Mouse (Mus musculus) lung, embryonic 15.5 days (tissue): Measurements from ENCODE around the gene Taf8. TPM values are rescaled to one million over a fixed set of nuclear protein-coding genes. Genes with fewer than 3 reads are reported as not detected.
A peak's percentile ranks its signal among the peaks of the same experiment; 100 is the strongest.

Source experiments
- ATAC-seq: fragments of 200-750 bp; cut with Nextera tagmentation; 2 replicates; pipeline ENCODE4 v1.8.0; 2017; ENCODE audit warnings: moderate number of reproducible peaks, borderline replicate concordance; ENCODE audit not compliant: low FRiP score, low TSS enrichment; ENCODE audit errors: extremely low read depth
- H3K27ac ChIP-seq: fragments of 300-500 bp; sonication (generic); 2 replicates; pipeline ENCODE4 v1.5.1; 2015; ENCODE audit warnings: moderate library complexity, mild to moderate bottlenecking, inconsistent platforms
- H3K27me3 ChIP-seq: fragments of 300-500 bp; sonication (generic); 2 replicates; pipeline ENCODE4 v1.6.1; 2015; ENCODE audit warnings: inconsistent platforms
- H3K36me3 ChIP-seq: fragments of 300-500 bp; sonication (generic); 2 replicates; pipeline ENCODE4 v1.6.1; 2015; ENCODE audit warnings: inconsistent platforms
- H3K4me1 ChIP-seq: fragments of 300-500 bp; sonication (generic); 2 replicates; pipeline ENCODE4 v1.6.1; 2015; ENCODE audit warnings: inconsistent platforms
- H3K4me2 ChIP-seq: fragments of 300-500 bp; sonication (generic); 2 replicates; pipeline ENCODE4 v1.6.1; 2015; ENCODE audit warnings: inconsistent platforms, mild to moderate bottlenecking, moderate library complexity
- H3K4me3 ChIP-seq: fragments of 300-500 bp; sonication (generic); 2 replicates; pipeline ENCODE4 v1.5.1; 2015; ENCODE audit warnings: mild to moderate bottlenecking, inconsistent platforms
- H3K9ac ChIP-seq: fragments of 300-500 bp; sonication (generic); 2 replicates; pipeline ENCODE4 v1.6.1; 2015; ENCODE audit warnings: inconsistent platforms
- H3K9me3 ChIP-seq: fragments of 300-500 bp; sonication (generic); 2 replicates; pipeline ENCODE4 v1.6.1; 2016; ENCODE audit warnings: inconsistent platforms
- WGBS: fragments of 180-500 bp; shearing (Covaris S2); methylation state at CpG from one replicate; pipeline ENCODE4 v1.1.7; 2015; 5-methylcytosine and 5-hydroxymethylcytosine counted together
- polyA plus RNA-seq: library from polyadenylated mRNA; unstranded; fragments of >200 nt; fragmentation: Nextera tagmentation; extraction: Ambion mirVana; gene quantifications from 2 replicates; pipeline ENCODE4 v1.2.1, GENCODE M21; 2015

The Taf8 gene
- polyA plus RNA-seq, 1 experiment from 2014 or later = 32.3 TPM

- Histone ChIP-seq H3K9ac (no peak overlapping the region), H3K4me3 (no peak overlapping the region), H3K9me3 (no peaks in the 10 kb centered on the region), H3K27ac (no peak overlapping the region), H3K4me2 (no peak overlapping the region), H3K27me3 (no peaks in the 10 kb centered on the region), H3K4me1 (peaks cover 8% of the 10 kb centered on the region), H3K36me3 (no peaks in the 10 kb centered on the region)
- no peak for ATAC-seq
- WGBS = 37% methylated on average over 3 of the region's 3 CpGs
Measured at GRCm38 (mm10) chr17:47479887-47480286, 22.2 kb downstream of the Taf8 start.

- no peak for ATAC-seq
- no peak overlapping the region for H3K27ac ChIP-seq
- H3K4me3 ChIP-seq = no peak overlapping the region
- no peaks in the 10 kb centered on the region for H3K9me3 ChIP-seq
- peaks cover 20% of the 10 kb centered on the region for H3K4me1 ChIP-seq
- no peak overlapping the region for H3K9ac ChIP-seq
- H3K4me2 ChIP-seq = no peak overlapping the region
- H3K36me3 ChIP-seq = no peaks in the 10 kb centered on the region
- 63% methylated on average over 3 of the region's 3 CpGs for WGBS
- H3K27me3 ChIP-seq = no peaks in the 10 kb centered on the region
Measured at GRCm38 (mm10) chr17:47475714-47476113, 26.4 kb downstream of the Taf8 start.

DNA sequence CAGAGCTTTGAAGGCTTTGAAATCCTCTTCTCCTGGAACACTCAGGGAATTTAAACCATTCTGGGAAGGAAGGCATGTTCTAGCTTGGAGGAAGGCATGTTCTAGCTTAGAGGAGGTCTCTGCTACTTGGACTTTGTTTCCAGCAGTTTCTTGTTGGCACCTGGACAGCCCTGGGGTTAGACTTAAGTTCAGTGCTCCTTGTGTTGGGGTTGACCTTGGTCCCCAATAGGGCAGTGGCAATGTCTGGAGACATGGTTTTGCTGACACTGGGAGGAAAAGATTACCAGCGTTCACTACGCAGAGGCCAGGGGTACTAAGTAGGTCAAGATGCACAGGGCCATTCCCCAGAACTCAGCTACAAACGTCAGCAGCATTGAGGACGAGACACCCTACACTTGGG lies 26.9 kb downstream of the Taf8 start:
- Histone ChIP-seq H3K36me3 (no peaks in the 10 kb centered on the region), H3K27me3 (no peaks in the 10 kb centered on the region), H3K4me3 (no peak overlapping the region), H3K9ac (no peak overlapping the region), H3K27ac (no peak overlapping the region), H3K4me2 (no peak overlapping the region), H3K4me1 (peaks cover 25% of the 10 kb centered on the region), H3K9me3 (no peaks in the 10 kb centered on the region)
- WGBS = 82% methylated on average over 4 of the region's 4 CpGs
- no peak for ATAC-seq

GRCm38 (mm10) chr17:47474250-47474649 lies 27.8 kb downstream of the Taf8 start:
- Histone ChIP-seq H3K4me2 (no peak overlapping the region), H3K27me3 (0 out of 2 replicates have a peak, but pooled peaks cover under 1% of the 10 kb centered on the region), H3K27ac (no peak overlapping the region), H3K4me1 (peaks cover 21% of the 10 kb centered on the region), H3K4me3 (no peak overlapping the region), H3K9ac (no peak overlapping the region), H3K9me3 (no peaks in the 10 kb centered on the region), H3K36me3 (no peaks in the 10 kb centered on the region)
- WGBS = 62% methylated on average over 4 of the region's 4 CpGs
- no peak for ATAC-seq

GRCm38 (mm10) chr17:47473434-47473974 lies 28.6 kb downstream of the Taf8 start:
- 14% methylated on average over 8 of the region's 8 CpGs for WGBS
- H3K9ac ChIP-seq = no peak overlapping the region
- no peak for ATAC-seq

DNA sequence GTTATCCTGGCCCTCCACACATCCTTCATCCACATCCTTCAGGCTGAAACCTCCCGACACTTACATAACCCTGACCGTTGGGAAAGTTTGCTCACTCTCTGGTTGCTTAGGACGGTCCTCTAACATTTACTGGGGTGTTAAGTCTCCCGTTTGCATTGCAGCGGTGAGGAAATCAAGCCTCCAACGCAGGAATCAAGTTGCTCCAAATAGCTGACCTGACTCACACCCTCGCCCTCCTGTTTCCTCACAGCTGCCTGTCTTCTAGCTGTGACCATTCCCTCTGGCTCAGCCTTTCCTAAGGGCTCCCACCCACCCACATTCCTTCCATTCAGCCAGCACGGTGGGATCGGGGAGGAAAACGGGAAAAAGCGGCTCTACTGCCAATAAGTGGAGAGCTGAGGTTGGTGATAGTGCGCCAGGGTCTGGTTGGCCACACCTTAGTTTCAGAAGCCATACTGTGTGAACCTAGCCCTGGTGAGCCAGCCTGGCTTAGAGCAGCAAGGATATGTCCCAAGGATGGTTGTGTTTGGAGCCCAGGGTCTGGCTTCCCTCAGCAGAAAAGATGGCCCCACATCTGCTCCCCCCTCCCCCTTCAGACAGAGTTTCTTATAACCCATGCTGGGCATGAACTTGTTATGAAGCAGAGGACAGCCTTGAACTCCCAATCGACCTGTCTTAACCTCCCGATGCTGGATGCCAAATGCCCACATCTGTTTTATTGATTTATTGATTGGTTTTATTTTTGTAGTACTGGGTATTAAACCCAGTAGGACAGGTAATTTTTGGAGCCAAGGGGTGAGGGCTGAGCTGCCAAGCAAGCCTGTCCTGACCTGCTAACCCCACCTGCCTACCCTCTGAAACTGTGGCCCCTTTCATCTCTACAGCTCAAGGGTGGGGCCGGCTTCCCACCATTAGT lies 29.4 kb downstream of the Taf8 start:
- H3K4me1 ChIP-seq = peaks cover 31% of the 10 kb centered on the region
- no peaks in the 10 kb centered on the region for H3K36me3 ChIP-seq
- H3K4me3 ChIP-seq = no peak overlapping the region
- H3K27me3 ChIP-seq = peaks cover 9% of the 10 kb centered on the region
- 30% methylated on average over 15 of the region's 15 CpGs for WGBS
- peak overlapping the region; percentile 33 for H3K27ac ChIP-seq
- H3K9ac ChIP-seq = no peak overlapping the region
- ATAC-seq = no peak; the same call in none of the 2 replicates
- H3K9me3 ChIP-seq = no peaks in the 10 kb centered on the region
- no peak overlapping the region for H3K4me2 ChIP-seq

More at GRCm38 (mm10) chr17:47473434-47473974, 28.6 kb downstream of the Taf8 start:
- Histone ChIP-seq H3K4me2 (no peak overlapping the region), H3K36me3 (no peaks in the 10 kb centered on the region), H3K27me3 (peaks cover 4% of the 10 kb centered on the region; the same call in 1 of the 2 replicates), H3K4me1 (peaks cover 23% of the 10 kb centered on the region), H3K4me3 (no peak overlapping the region), H3K27ac (no peak overlapping the region), H3K9me3 (no peaks in the 10 kb centered on the region)

DNA sequence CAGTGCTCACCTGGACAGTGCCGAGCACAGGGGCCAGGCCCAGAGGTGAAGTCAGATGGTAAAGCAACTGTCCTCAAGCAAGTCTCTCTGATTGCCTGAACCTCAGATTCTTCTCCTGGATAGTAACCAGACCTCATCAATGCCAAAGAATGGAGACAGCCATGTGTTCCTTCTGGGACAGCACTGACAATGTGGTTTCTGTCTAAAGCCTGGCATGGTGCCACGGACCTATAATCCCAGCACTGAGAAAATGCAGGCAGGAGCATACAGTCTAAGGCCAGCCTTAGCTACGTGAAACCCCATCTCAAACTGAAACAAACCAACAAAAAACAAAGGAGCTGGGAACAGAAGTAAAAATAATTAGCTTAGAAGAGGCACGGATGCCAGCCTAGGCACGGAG lies 31.4 kb downstream of the Taf8 start:
- WGBS = 73% methylated on average over 5 of the region's 5 CpGs
- no peak overlapping the region for H3K27ac ChIP-seq
- H3K4me1 ChIP-seq = peaks cover 32% of the 10 kb centered on the region

DNA sequence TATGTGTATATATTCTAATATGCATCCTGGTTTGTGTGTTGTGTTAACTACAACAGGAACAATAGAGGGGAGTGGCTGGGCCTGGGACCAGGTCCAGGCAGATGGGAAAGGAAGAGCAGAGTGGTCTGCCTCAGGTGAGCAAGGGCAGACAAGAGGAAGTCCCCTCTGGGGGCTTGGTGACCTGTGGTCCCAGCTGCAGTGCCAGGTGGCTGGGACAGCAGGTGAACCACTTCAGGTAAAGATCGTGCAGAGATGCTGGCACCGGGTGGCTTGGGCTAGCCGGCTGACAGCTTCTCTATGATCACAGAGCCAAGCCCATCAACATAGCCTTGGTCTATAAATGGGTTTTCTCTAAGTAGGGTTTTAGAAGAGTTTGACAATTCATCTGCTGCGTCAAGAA lies 32.0 kb downstream of the Taf8 start:
- Histone ChIP-seq H3K4me3 (no peak overlapping the region), H3K4me2 (no peak overlapping the region), H3K4me1 (peaks cover 32% of the 10 kb centered on the region), H3K27me3 (peaks cover 25% of the 10 kb centered on the region), H3K9me3 (no peaks in the 10 kb centered on the region), H3K9ac (no peak overlapping the region), H3K36me3 (no peaks in the 10 kb centered on the region), H3K27ac (no peak overlapping the region)
- ATAC-seq = no peak
- 86% methylated on average over 4 of the region's 4 CpGs for WGBS

More for the DNA sequence above, 31.4 kb downstream of the Taf8 start:
- Histone ChIP-seq H3K9ac (no peak overlapping the region), H3K9me3 (no peaks in the 10 kb centered on the region), H3K4me2 (no peak overlapping the region), H3K4me3 (no peak overlapping the region), H3K36me3 (no peaks in the 10 kb centered on the region), H3K27me3 (peaks cover 20% of the 10 kb centered on the region)
- no peak for ATAC-seq

GRCm38 (mm10) chr17:47469642-47470041 lies 32.5 kb downstream of the Taf8 start:
- H3K27ac ChIP-seq = no peak overlapping the region

GRCm38 (mm10) chr17:47468466-47468865 lies 33.6 kb downstream of the Taf8 start:
- no peaks in the 10 kb centered on the region for H3K36me3 ChIP-seq
- peak overlapping the region; percentile 35 for H3K4me2 ChIP-seq
- peaks cover 39% of the 10 kb centered on the region for H3K4me1 ChIP-seq
- H3K9ac ChIP-seq = no peak overlapping the region
- WGBS = 16% methylated on average over 34 of the region's 34 CpGs
- H3K27me3 ChIP-seq = peaks cover 38% of the 10 kb centered on the region
- H3K9me3 ChIP-seq = no peaks in the 10 kb centered on the region
- no peak overlapping the region for H3K27ac ChIP-seq
- no peak for ATAC-seq
- H3K4me3 ChIP-seq = no peak overlapping the region; the same call in 1 of the 2 replicates

More at GRCm38 (mm10) chr17:47469642-47470041, 32.5 kb downstream of the Taf8 start:
- peaks cover 30% of the 10 kb centered on the region for H3K27me3 ChIP-seq
- 82% methylated on average over 4 of the region's 4 CpGs for WGBS
- H3K36me3 ChIP-seq = no peaks in the 10 kb centered on the region
- H3K4me2 ChIP-seq = no peak overlapping the region
- H3K9me3 ChIP-seq = no peaks in the 10 kb centered on the region
- peaks cover 32% of the 10 kb centered on the region for H3K4me1 ChIP-seq
- H3K9ac ChIP-seq = no peak overlapping the region
- no peak overlapping the region for H3K4me3 ChIP-seq
- ATAC-seq = no peak

GRCm38 (mm10) chr17:47468063-47468462 lies 34.0 kb downstream of the Taf8 start:
- no peak for ATAC-seq
- peaks cover 38% of the 10 kb centered on the region for H3K27me3 ChIP-seq
- peak overlapping the region; percentile 35 for H3K4me2 ChIP-seq
- no peak overlapping the region; the same call in 1 of the 2 replicates for H3K4me3 ChIP-seq
- no peak overlapping the region for H3K27ac ChIP-seq
- H3K36me3 ChIP-seq = no peaks in the 10 kb centered on the region
- H3K9me3 ChIP-seq = no peaks in the 10 kb centered on the region
- no peak overlapping the region for H3K9ac ChIP-seq
- peaks cover 39% of the 10 kb centered on the region for H3K4me1 ChIP-seq
- WGBS = 34% methylated on average over 14 of the region's 14 CpGs

GRCm38 (mm10) chr17:47467659-47468058 lies 34.4 kb downstream of the Taf8 start:
- no peaks in the 10 kb centered on the region for H3K9me3 ChIP-seq
- no peak for ATAC-seq
- H3K4me3 ChIP-seq = no peak overlapping the region
- no peak overlapping the region for H3K4me2 ChIP-seq
- H3K36me3 ChIP-seq = no peaks in the 10 kb centered on the region
- H3K27me3 ChIP-seq = peaks cover 38% of the 10 kb centered on the region
- no peak overlapping the region for H3K27ac ChIP-seq
- H3K9ac ChIP-seq = no peak overlapping the region
- WGBS = 71% methylated on average over 11 of the region's 11 CpGs
- peaks cover 38% of the 10 kb centered on the region for H3K4me1 ChIP-seq
